Mouse (Mus musculus) olfactory bulb, adult 2 months (tissue): ENCODE measurements around the gene Tcf12.

Experiments
- CTCF ChIP-seq: fragments of 200-500 bp; IDR thresholded peaks from 2 replicates; pipeline ENCODE4 v1.5.1; 2012; ENCODE audit warnings: low read depth, mild to moderate bottlenecking, low read length, moderate library complexity; ENCODE audit not compliant: insufficient read depth
- POLR2A ChIP-seq: fragments of 200-500 bp; IDR thresholded peaks from 2 replicates; pipeline ENCODE4 v1.6.1; 2012; ENCODE audit warnings: mild to moderate bottlenecking, low read depth, low read length, moderate library complexity; ENCODE audit not compliant: insufficient read depth

- TF ChIP-seq POLR2A (peak; percentile 61), CTCF (no peak)
Observed at GRCm38 (mm10) chr9:72133089-72133771, 21.6 kb upstream of the Tcf12 start.
